Mouse (Mus musculus) E14TG2a.4 (cell line): ENCODE data around the gene Klhl15.
"Not testable (repeated sequence)": the region's sequence is repeated elsewhere in the genome, so short reads cannot be mapped to it uniquely, and the experiment has no call there.

ENCODE experiments used
- H3K27me3 ChIP-seq: 2 replicates; pipeline ENCODE4 v1.6.1; 2014; ENCODE audit warnings: low read length, control low read depth; ENCODE audit not compliant: insufficient read depth
- H3K36me3 ChIP-seq: 2 replicates; pipeline ENCODE4 v1.6.1; 2014; ENCODE audit warnings: low read length, control low read depth; ENCODE audit not compliant: insufficient read depth
- H3K4me1 ChIP-seq: replicated peaks from 2 replicates; pipeline ENCODE4 v1.6.1; 2014; ENCODE audit warnings: low read depth, low read length, control low read depth
- H3K4me3 ChIP-seq: replicated peaks from 2 replicates; pipeline ENCODE4 v1.5.1; 2014; ENCODE audit warnings: mild to moderate bottlenecking, low read length
- H3K9me3 ChIP-seq: 2 replicates; pipeline ENCODE4 v1.6.1; 2014; ENCODE audit warnings: low read length, control low read depth
- CTCF ChIP-seq: conservative IDR thresholded peaks from 2 replicates; pipeline ENCODE4 v1.5.1; 2014; ENCODE audit warnings: low read length
- NANOG ChIP-seq: IDR thresholded peaks from 2 replicates; pipeline ENCODE4 v1.6.1; 2014; ENCODE audit warnings: borderline replicate concordance, low read length, mixed read lengths
- POU5F1 ChIP-seq: IDR thresholded peaks from 2 replicates; pipeline ENCODE4 v1.6.1; 2014; ENCODE audit warnings: low read length, borderline replicate concordance

The Klhl15 gene

GRCm38 (mm10) chrX:94234532-94235189 lies at the start of gene Klhl15:
Klhl15 (plus strand) TSS chrX:94234599.
- Histone ChIP-seq H3K9me3 (no peaks in the 10 kb centered on the region), H3K4me3 (peak within 1 kb of the TSS; percentile 83), H3K4me1 (0 out of 2 replicates have a peak, but pooled peaks cover 3% of the 10 kb centered on the region), H3K36me3 (no peaks in the 10 kb centered on the region), H3K27me3 (peaks cover 7% of the 10 kb centered on the region)
- TF ChIP-seq POU5F1 (no peak), NANOG (no peak), CTCF (no peak)

- TF ChIP-seq POU5F1 (no peak), NANOG (no peak), CTCF (peak; percentile 26)
- Histone ChIP-seq H3K27me3 (no peaks in the 10 kb centered on the region), H3K36me3 (no peaks in the 10 kb centered on the region), H3K9me3 (no peaks in the 10 kb centered on the region), H3K4me3 (no peak overlapping the region), H3K4me1 (peaks cover 14% of the 10 kb centered on the region)
These were observed 49.2 kb upstream of the Klhl15 start for GRCm38 (mm10) chrX:94185156-94185555.

- not testable (repeated sequence) for H3K4me1 ChIP-seq, H3K4me3 ChIP-seq, H3K9me3 ChIP-seq, H3K27me3 ChIP-seq
- peak; percentile 47 for TF ChIP-seq CTCF
- H3K36me3 ChIP-seq, result peaks cover 73% of the 10 kb centered on the region
These were observed 40.5 kb upstream of the Klhl15 start for GRCm38 (mm10) chrX:94193901-94194300.

DNA sequence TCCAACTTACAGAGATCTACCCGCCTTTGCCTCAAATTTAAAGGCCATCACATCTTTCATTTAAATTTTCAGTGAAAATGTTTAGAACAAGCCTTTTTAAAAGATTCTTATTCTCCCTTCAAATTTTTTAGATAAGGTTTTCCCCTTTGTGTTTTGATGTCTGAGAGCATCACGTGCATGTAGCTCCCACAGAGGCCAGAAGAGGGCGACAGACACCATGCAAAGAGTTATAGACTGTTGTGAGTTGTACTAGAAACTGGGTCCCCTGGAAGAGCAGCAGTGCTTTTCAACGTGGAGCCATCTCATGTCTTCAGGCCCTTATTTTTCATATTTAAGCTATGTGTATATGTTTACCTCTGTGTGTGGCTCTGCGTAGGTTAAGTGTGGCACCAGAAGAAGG lies 36.6 kb upstream of the Klhl15 start:
- no peaks in the 10 kb centered on the region for H3K4me1 ChIP-seq
- no peak for TF ChIP-seq NANOG
- TF ChIP-seq CTCF, result peak; percentile 56
- H3K4me3 ChIP-seq, result no peak overlapping the region
- peaks cover 90% of the 10 kb centered on the region for H3K36me3 ChIP-seq
- no peaks in the 10 kb centered on the region for H3K9me3 ChIP-seq
- no peaks in the 10 kb centered on the region for H3K27me3 ChIP-seq

DNA sequence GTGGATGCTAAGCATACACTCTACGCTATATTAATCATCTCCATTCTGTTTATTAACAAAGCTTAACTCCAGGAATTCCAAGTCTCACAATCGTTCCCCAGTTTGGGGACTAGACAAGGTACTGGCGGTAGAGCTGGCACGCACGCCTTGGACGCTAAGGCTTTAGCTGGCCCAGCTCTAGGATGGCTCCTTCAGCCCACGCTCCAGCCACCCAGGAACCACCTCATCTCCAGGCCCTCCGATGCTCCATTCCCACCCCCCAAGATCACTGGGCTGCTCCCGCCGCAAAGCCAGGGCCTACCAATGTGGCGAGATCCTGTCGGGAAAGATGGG lies 22.2 kb upstream of the Klhl15 start:
- peaks cover 18% of the 10 kb centered on the region; the same call in 1 of the 2 replicates for H3K4me1 ChIP-seq
- no peaks in the 10 kb centered on the region for H3K27me3 ChIP-seq

DNA sequence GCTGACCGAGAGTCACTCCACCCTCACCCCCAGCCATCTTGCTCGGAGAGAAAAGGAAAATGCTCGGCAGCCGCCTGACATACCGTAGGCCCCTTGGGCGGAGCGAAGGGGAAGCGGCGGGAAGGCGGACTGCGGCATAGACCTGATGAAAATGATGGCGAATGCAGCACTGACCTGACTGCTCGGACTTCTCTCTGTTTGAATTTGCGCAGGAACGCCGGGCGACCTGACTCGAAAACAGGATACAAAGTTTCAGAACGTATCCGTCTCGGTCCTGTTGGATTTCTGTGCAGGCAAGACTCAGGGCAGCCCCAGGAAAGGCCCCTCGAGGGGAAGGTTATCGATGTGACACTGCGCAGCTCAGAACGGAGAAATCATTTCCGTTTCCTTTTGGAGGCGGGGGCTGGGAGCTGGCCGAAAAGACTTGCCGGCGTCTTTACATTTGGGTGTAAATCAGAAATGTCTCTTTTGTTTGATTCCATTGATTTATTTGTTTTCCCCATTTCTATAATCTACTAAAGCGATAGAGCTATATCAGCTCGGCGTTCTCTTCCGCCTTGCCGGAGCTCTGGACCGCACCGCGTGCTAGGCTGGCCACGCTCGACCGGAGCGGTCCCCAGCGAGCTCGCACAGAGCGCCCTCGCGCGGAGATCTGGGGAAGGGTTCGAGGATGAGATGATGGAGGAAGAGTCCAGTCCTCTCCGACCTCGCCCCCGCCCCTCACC lies 21.6 kb upstream of the Klhl15 start, which contains the start of gene Eif2s3x:
TSS of gene Eif2s3x (minus strand) at position 266 of the 725 bp plus-strand sequence.
- Histone ChIP-seq H3K4me3 (peak within 1 kb of the TSS; percentile 92), H3K36me3 (peaks cover 34% of the 10 kb centered on the region), H3K27me3 (no peaks in the 10 kb centered on the region), H3K9me3 (no peaks in the 10 kb centered on the region), H3K4me1 (peaks cover 18% of the 10 kb centered on the region; the same call in 1 of the 2 replicates)
- TF ChIP-seq POU5F1, result no peak
- TF ChIP-seq CTCF, result no peak
- TF ChIP-seq NANOG, result no peak

More for the DNA sequence above, 22.2 kb upstream of the Klhl15 start:
- Histone ChIP-seq H3K4me3 (peak overlapping the region; percentile 92), H3K36me3 (peaks cover 39% of the 10 kb centered on the region), H3K9me3 (no peaks in the 10 kb centered on the region)
- TF ChIP-seq POU5F1, result no peak
- no peak for TF ChIP-seq NANOG
- TF ChIP-seq CTCF, result no peak

- peaks cover 17% of the 10 kb centered on the region; the same call in 1 of the 2 replicates for H3K4me1 ChIP-seq
- no peaks in the 10 kb centered on the region for H3K9me3 ChIP-seq
- H3K27me3 ChIP-seq, result no peaks in the 10 kb centered on the region
- H3K36me3 ChIP-seq, result peaks cover 27% of the 10 kb centered on the region
- peak overlapping the region; percentile 92 for H3K4me3 ChIP-seq
- TF ChIP-seq NANOG (no peak), CTCF (peak; percentile 14), POU5F1 (no peak)
These were observed 21.0 kb upstream of the Klhl15 start for GRCm38 (mm10) chrX:94213384-94213783.

GRCm38 (mm10) chrX:94233432-94233831 lies 967 bp upstream of the Klhl15 start:
- Histone ChIP-seq H3K27me3 (peaks cover 7% of the 10 kb centered on the region), H3K36me3 (no peaks in the 10 kb centered on the region), H3K9me3 (no peaks in the 10 kb centered on the region), H3K4me1 (0 out of 2 replicates have a peak, but pooled peaks cover 3% of the 10 kb centered on the region), H3K4me3 (0 out of 2 replicates have a peak overlapping the region, but pooled peaks have one; percentile 83)
- no peak for TF ChIP-seq CTCF
- TF ChIP-seq POU5F1, result no peak

GRCm38 (mm10) chrX:94233936-94234531 lies 365 bp upstream of the Klhl15 start:
- Histone ChIP-seq H3K36me3 (no peaks in the 10 kb centered on the region), H3K9me3 (no peaks in the 10 kb centered on the region), H3K27me3 (peaks cover 7% of the 10 kb centered on the region), H3K4me1 (0 out of 2 replicates have a peak, but pooled peaks cover 3% of the 10 kb centered on the region), H3K4me3 (peak overlapping the region; percentile 83)
- no peak for TF ChIP-seq POU5F1
